Mouse (Mus musculus): Measurements from ENCODE around the gene Ggt1. TPM values are rescaled to one million over a fixed set of nuclear protein-coding genes. Genes with fewer than 3 reads are reported as not detected.

Ggt1 gene
- polyA plus RNA-seq, 1 experiment from 2014 or later, result 12.4 TPM

- Histone ChIP-seq H3K9ac (ENCODE audit: low read length) (no peak overlapping the region), H3K36me3 (ENCODE audit: control insufficient read depth, insufficient read depth, low read length) (peaks cover 48% of the 10 kb centered on the region), H3K27ac (ENCODE audit: low read depth) (no peak overlapping the region), H3K9me3 (ENCODE audit: control insufficient read depth, low read length) (no peaks in the 10 kb centered on the region), H3K4me1 (replicated peaks; ENCODE audit: control insufficient read depth, insufficient read depth, low read length) (no peaks in the 10 kb centered on the region), H3K27me3 (replicated peaks; ENCODE audit: control insufficient read depth, insufficient read depth, low read length) (no peaks in the 10 kb centered on the region), H3K4me2 (ENCODE audit: low read length) (no peak overlapping the region), H3K4me3 (ENCODE audit: low read depth, low read length) (no peak overlapping the region)
- ATAC-seq (replicated peaks; ENCODE audit: low FRiP score, low TSS enrichment, low read depth), result no peak
- WGBS, result 89% methylated on average over 2 of the region's 2 CpGs
- DNase-seq (ENCODE audit: low spot score), result no peak
Observed at GRCm38 (mm10) chr10:75535423-75535822, 26.0 kb upstream of the Ggt1 start.

- 83% methylated on average over 5 of the region's 5 CpGs for WGBS
- Histone ChIP-seq H3K9ac (ENCODE audit: low read length) (no peak overlapping the region), H3K4me3 (ENCODE audit: low read depth, low read length) (no peak overlapping the region), H3K36me3 (ENCODE audit: control insufficient read depth, insufficient read depth, low read length) (peaks cover 48% of the 10 kb centered on the region), H3K9me3 (ENCODE audit: control insufficient read depth, low read length) (no peaks in the 10 kb centered on the region), H3K4me1 (replicated peaks; ENCODE audit: control insufficient read depth, insufficient read depth, low read length) (no peaks in the 10 kb centered on the region), H3K27me3 (replicated peaks; ENCODE audit: control insufficient read depth, insufficient read depth, low read length) (no peaks in the 10 kb centered on the region), H3K27ac (ENCODE audit: low read depth) (no peak overlapping the region), H3K4me2 (ENCODE audit: low read length) (no peak overlapping the region)
- DNase-seq (ENCODE audit: low spot score) (no peak), ATAC-seq (replicated peaks; ENCODE audit: low FRiP score, low TSS enrichment, low read depth) (no peak)
Observed at GRCm38 (mm10) chr10:75536123-75536522, 25.3 kb upstream of the Ggt1 start.

- ATAC-seq (replicated peaks; ENCODE audit: low FRiP score, low TSS enrichment, low read depth) (peak; percentile 52; the same call in 1 of the 2 replicates), DNase-seq (ENCODE audit: low spot score) (no peak)
- Histone ChIP-seq H3K27ac (ENCODE audit: low read depth) (peak overlapping the region; percentile 2; the same call in 1 of the 2 replicates), H3K4me1 (replicated peaks; ENCODE audit: control insufficient read depth, insufficient read depth, low read length) (peaks cover 27% of the 10 kb centered on the region), H3K27me3 (replicated peaks; ENCODE audit: control insufficient read depth, insufficient read depth, low read length) (no peaks in the 10 kb centered on the region), H3K4me2 (ENCODE audit: low read length) (peak overlapping the region; percentile 22), H3K9ac (ENCODE audit: low read length) (no peak overlapping the region), H3K36me3 (ENCODE audit: control insufficient read depth, insufficient read depth, low read length) (no peaks in the 10 kb centered on the region), H3K4me3 (ENCODE audit: low read depth, low read length) (no peak overlapping the region), H3K9me3 (ENCODE audit: control insufficient read depth, low read length) (no peaks in the 10 kb centered on the region)
- WGBS, result 14% methylated on average over 7 of the region's 7 CpGs
Observed at GRCm38 (mm10) chr10:75547901-75548300, 13.5 kb upstream of the Ggt1 start.

- ATAC-seq (replicated peaks; ENCODE audit: low FRiP score, low TSS enrichment, low read depth), result peak; percentile 54; the same call in 1 of the 2 replicates
Observed at GRCm38 (mm10) chr10:75548486-75548885, 12.9 kb upstream of the Ggt1 start.

GRCm38 (mm10) chr10:75549886-75550285, 11.5 kb upstream of the Ggt1 start:
- ATAC-seq (replicated peaks; ENCODE audit: low FRiP score, low TSS enrichment, low read depth), result no peak
- no peak for DNase-seq (ENCODE audit: low spot score)
- 43% methylated on average over 7 of the region's 7 CpGs for WGBS

More at GRCm38 (mm10) chr10:75548486-75548885, 12.9 kb upstream of the Ggt1 start:
- no peak for DNase-seq (ENCODE audit: low spot score)
- Histone ChIP-seq H3K27me3 (replicated peaks; ENCODE audit: control insufficient read depth, insufficient read depth, low read length) (no peaks in the 10 kb centered on the region), H3K27ac (ENCODE audit: low read depth) (peak overlapping the region; percentile 2; the same call in 1 of the 2 replicates), H3K9me3 (ENCODE audit: control insufficient read depth, low read length) (no peaks in the 10 kb centered on the region), H3K9ac (ENCODE audit: low read length) (no peak overlapping the region), H3K4me1 (replicated peaks; ENCODE audit: control insufficient read depth, insufficient read depth, low read length) (peaks cover 27% of the 10 kb centered on the region), H3K4me2 (ENCODE audit: low read length) (peak overlapping the region; percentile 22), H3K36me3 (ENCODE audit: control insufficient read depth, insufficient read depth, low read length) (no peaks in the 10 kb centered on the region), H3K4me3 (ENCODE audit: low read depth, low read length) (no peak overlapping the region)
- WGBS, result 17% methylated on average over 14 of the region's 14 CpGs

GRCm38 (mm10) chr10:75551175-75551574, 10.2 kb upstream of the Ggt1 start:
- no peaks in the 10 kb centered on the region for H3K27me3 ChIP-seq (replicated peaks; ENCODE audit: control insufficient read depth, insufficient read depth, low read length)
- DNase-seq (ENCODE audit: low spot score) (no peak), ATAC-seq (replicated peaks; ENCODE audit: low FRiP score, low TSS enrichment, low read depth) (0 out of 2 replicates have a peak, but pooled peaks have one; percentile 11)
- H3K4me1 ChIP-seq (replicated peaks; ENCODE audit: control insufficient read depth, insufficient read depth, low read length), result peaks cover 27% of the 10 kb centered on the region
- H3K4me3 ChIP-seq (ENCODE audit: low read depth, low read length), result no peak overlapping the region
- WGBS, result 26% methylated on average over 12 of the region's 12 CpGs
- no peaks in the 10 kb centered on the region for H3K36me3 ChIP-seq (ENCODE audit: control insufficient read depth, insufficient read depth, low read length)
- H3K27ac ChIP-seq (ENCODE audit: low read depth), result no peak overlapping the region
- no peak overlapping the region for H3K9ac ChIP-seq (ENCODE audit: low read length)
- H3K4me2 ChIP-seq (ENCODE audit: low read length), result peak overlapping the region; percentile 25; the same call in 1 of the 2 replicates
- no peaks in the 10 kb centered on the region for H3K9me3 ChIP-seq (ENCODE audit: control insufficient read depth, low read length)

More at GRCm38 (mm10) chr10:75549886-75550285, 11.5 kb upstream of the Ggt1 start:
- H3K27me3 ChIP-seq (replicated peaks; ENCODE audit: control insufficient read depth, insufficient read depth, low read length), result no peaks in the 10 kb centered on the region
- no peak overlapping the region for H3K9ac ChIP-seq (ENCODE audit: low read length)
- H3K27ac ChIP-seq (ENCODE audit: low read depth), result no peak overlapping the region
- no peaks in the 10 kb centered on the region for H3K9me3 ChIP-seq (ENCODE audit: control insufficient read depth, low read length)
- no peak overlapping the region for H3K4me2 ChIP-seq (ENCODE audit: low read length)
- no peak overlapping the region for H3K4me3 ChIP-seq (ENCODE audit: low read depth, low read length)
- no peaks in the 10 kb centered on the region for H3K36me3 ChIP-seq (ENCODE audit: control insufficient read depth, insufficient read depth, low read length)
- peaks cover 27% of the 10 kb centered on the region for H3K4me1 ChIP-seq (replicated peaks; ENCODE audit: control insufficient read depth, insufficient read depth, low read length)

- Histone ChIP-seq H3K27me3 (replicated peaks; ENCODE audit: control insufficient read depth, insufficient read depth, low read length) (no peaks in the 10 kb centered on the region), H3K27ac (ENCODE audit: low read depth) (no peak overlapping the region), H3K4me2 (ENCODE audit: low read length) (no peak overlapping the region), H3K36me3 (ENCODE audit: control insufficient read depth, insufficient read depth, low read length) (no peaks in the 10 kb centered on the region), H3K9ac (ENCODE audit: low read length) (no peak overlapping the region), H3K4me1 (replicated peaks; ENCODE audit: control insufficient read depth, insufficient read depth, low read length) (peaks cover 27% of the 10 kb centered on the region), H3K9me3 (ENCODE audit: control insufficient read depth, low read length) (no peaks in the 10 kb centered on the region), H3K4me3 (ENCODE audit: low read depth, low read length) (no peak overlapping the region)
- ATAC-seq (replicated peaks; ENCODE audit: low FRiP score, low TSS enrichment, low read depth) (no peak), DNase-seq (ENCODE audit: low spot score) (no peak)
- WGBS, result 66% methylated on average over 2 of the region's 2 CpGs
Observed at GRCm38 (mm10) chr10:75552106-75552505, 9.3 kb upstream of the Ggt1 start.

GRCm38 (mm10) chr10:75552701-75553450, 8.5 kb upstream of the Ggt1 start:
- Histone ChIP-seq H3K27me3 (replicated peaks; ENCODE audit: control insufficient read depth, insufficient read depth, low read length) (no peaks in the 10 kb centered on the region), H3K9ac (ENCODE audit: low read length) (no peak overlapping the region), H3K4me2 (ENCODE audit: low read length) (no peak overlapping the region), H3K27ac (ENCODE audit: low read depth) (no peak overlapping the region), H3K9me3 (ENCODE audit: control insufficient read depth, low read length) (no peaks in the 10 kb centered on the region), H3K4me1 (replicated peaks; ENCODE audit: control insufficient read depth, insufficient read depth, low read length) (peaks cover 27% of the 10 kb centered on the region), H3K4me3 (ENCODE audit: low read depth, low read length) (no peak overlapping the region), H3K36me3 (ENCODE audit: control insufficient read depth, insufficient read depth, low read length) (no peaks in the 10 kb centered on the region)
- no peak for DNase-seq (ENCODE audit: low spot score)
- 64% methylated on average over 13 of the region's 13 CpGs for WGBS
- ATAC-seq (replicated peaks; ENCODE audit: low FRiP score, low TSS enrichment, low read depth), result no peak

GRCm38 (mm10) chr10:75554090-75554489, 7.3 kb upstream of the Ggt1 start:
- Histone ChIP-seq H3K9me3 (ENCODE audit: control insufficient read depth, low read length) (no peaks in the 10 kb centered on the region), H3K36me3 (ENCODE audit: control insufficient read depth, insufficient read depth, low read length) (no peaks in the 10 kb centered on the region), H3K4me1 (replicated peaks; ENCODE audit: control insufficient read depth, insufficient read depth, low read length) (peaks cover 20% of the 10 kb centered on the region), H3K9ac (ENCODE audit: low read length) (no peak overlapping the region), H3K4me2 (ENCODE audit: low read length) (no peak overlapping the region), H3K4me3 (ENCODE audit: low read depth, low read length) (no peak overlapping the region), H3K27me3 (replicated peaks; ENCODE audit: control insufficient read depth, insufficient read depth, low read length) (peaks cover 2% of the 10 kb centered on the region; the same call in 1 of the 2 replicates), H3K27ac (ENCODE audit: low read depth) (no peak overlapping the region)
- DNase-seq (ENCODE audit: low spot score) (no peak), ATAC-seq (replicated peaks; ENCODE audit: low FRiP score, low TSS enrichment, low read depth) (no peak)
- 89% methylated on average over 8 of the region's 8 CpGs for WGBS

Data from intestine, embryonic 14.5 days (tissue).